Mouse (Mus musculus): ENCODE data around the gene Gm43517. TPM values are rescaled to one million over a fixed set of nuclear protein-coding genes. Genes with fewer than 3 reads are reported as not detected.
A peak's percentile ranks its signal among the peaks of the same experiment; 100 is the strongest.

Gene Gm43517
- total and polyA plus RNA-seq, 3 experiments = not detected

GRCm38 (mm10) chr12:49389666-49390065 is 4.7 kb downstream of the Gm43517 start:
- H3K36me3 ChIP-seq (ENCODE audit: control insufficient read depth, insufficient read depth, low read length) = no peaks in the 10 kb centered on the region
- H3K27ac ChIP-seq = no peak overlapping the region
- intact Hi-C loops (cut with DNase I) = no loop called here
- no peak for TF ChIP-seq CTCF (IDR thresholded peaks at IDR 0.05)
- TF ChIP-seq POLR2A (IDR thresholded peaks at IDR 0.05; ENCODE audit: insufficient read depth, low read depth, low read length) = no peak
- no peak for TF ChIP-seq EP300 (IDR thresholded peaks at IDR 0.05; ENCODE audit: insufficient read depth, low read depth, low read length)
- 7% methylated on average over 5 of the region's 5 CpGs for WGBS
- peaks cover 16% of the 10 kb centered on the region for H3K27me3 ChIP-seq (ENCODE audit: control insufficient read depth, insufficient read depth, low read length)
- H3K4me3 ChIP-seq = no peak overlapping the region
- DNase-seq = no peak
- H3K9ac ChIP-seq (ENCODE audit: low read depth, low read length) = no peak overlapping the region
- H3K4me1 ChIP-seq (ENCODE audit: control insufficient read depth, insufficient read depth, low read length) = no peaks in the 10 kb centered on the region
- no peaks in the 10 kb centered on the region for H3K79me2 ChIP-seq (replicated peaks; ENCODE audit: control insufficient read depth, insufficient read depth, low read length)

GRCm38 (mm10) chr12:49390257-49390656 is 5.3 kb downstream of the Gm43517 start:
- no peaks in the 10 kb centered on the region for H3K36me3 ChIP-seq (ENCODE audit: control insufficient read depth, insufficient read depth, low read length)
- intact Hi-C loops (cut with DNase I) = no loop called here

GRCm38 (mm10) chr12:49390926-49391304 is 5.9 kb downstream of the Gm43517 start:
- H3K79me2 ChIP-seq (replicated peaks; ENCODE audit: control insufficient read depth, insufficient read depth, low read length) = no peaks in the 10 kb centered on the region
- no peak overlapping the region for H3K4me3 ChIP-seq
- 3% methylated on average over 9 of the region's 9 CpGs for WGBS
- intact Hi-C loops (cut with DNase I) = no loop called here
- no peak overlapping the region for H3K9ac ChIP-seq (ENCODE audit: low read depth, low read length)
- no peak overlapping the region for H3K27ac ChIP-seq
- peaks cover 8% of the 10 kb centered on the region for H3K27me3 ChIP-seq (ENCODE audit: control insufficient read depth, insufficient read depth, low read length)
- TF ChIP-seq CTCF (IDR thresholded peaks at IDR 0.05) (no peak), POLR2A (IDR thresholded peaks at IDR 0.05; ENCODE audit: insufficient read depth, low read depth, low read length) (no peak), EP300 (IDR thresholded peaks at IDR 0.05; ENCODE audit: insufficient read depth, low read depth, low read length) (no peak)
- no peaks in the 10 kb centered on the region for H3K4me1 ChIP-seq (ENCODE audit: control insufficient read depth, insufficient read depth, low read length)
- no peaks in the 10 kb centered on the region for H3K36me3 ChIP-seq (ENCODE audit: control insufficient read depth, insufficient read depth, low read length)
- no peak for DNase-seq

More at GRCm38 (mm10) chr12:49390257-49390656, 5.3 kb downstream of the Gm43517 start:
- H3K4me3 ChIP-seq = no peak overlapping the region
- no peak for DNase-seq
- H3K27me3 ChIP-seq (ENCODE audit: control insufficient read depth, insufficient read depth, low read length) = peaks cover 13% of the 10 kb centered on the region
- H3K27ac ChIP-seq = no peak overlapping the region
- H3K9ac ChIP-seq (ENCODE audit: low read depth, low read length) = no peak overlapping the region
- TF ChIP-seq EP300 (IDR thresholded peaks at IDR 0.05; ENCODE audit: insufficient read depth, low read depth, low read length) (no peak), POLR2A (IDR thresholded peaks at IDR 0.05; ENCODE audit: insufficient read depth, low read depth, low read length) (no peak), CTCF (IDR thresholded peaks at IDR 0.05) (no peak)
- H3K79me2 ChIP-seq (replicated peaks; ENCODE audit: control insufficient read depth, insufficient read depth, low read length) = no peaks in the 10 kb centered on the region
- 9% methylated on average over 13 of the region's 13 CpGs for WGBS
- H3K4me1 ChIP-seq (ENCODE audit: control insufficient read depth, insufficient read depth, low read length) = no peaks in the 10 kb centered on the region

GRCm38 (mm10) chr12:49391305-49392040 is 6.5 kb downstream of the Gm43517 start:
- Histone ChIP-seq H3K4me1 (ENCODE audit: control insufficient read depth, insufficient read depth, low read length) (no peaks in the 10 kb centered on the region), H3K27me3 (ENCODE audit: control insufficient read depth, insufficient read depth, low read length) (peaks cover 8% of the 10 kb centered on the region), H3K27ac (no peak overlapping the region), H3K9ac (ENCODE audit: low read depth, low read length) (no peak overlapping the region), H3K36me3 (ENCODE audit: control insufficient read depth, insufficient read depth, low read length) (no peaks in the 10 kb centered on the region), H3K4me3 (no peak overlapping the region), H3K79me2 (replicated peaks; ENCODE audit: control insufficient read depth, insufficient read depth, low read length) (no peaks in the 10 kb centered on the region)
- TF ChIP-seq CTCF (IDR thresholded peaks at IDR 0.05) (peak; percentile 30), POLR2A (IDR thresholded peaks at IDR 0.05; ENCODE audit: insufficient read depth, low read depth, low read length) (no peak), EP300 (IDR thresholded peaks at IDR 0.05; ENCODE audit: insufficient read depth, low read depth, low read length) (no peak)
- peak in 1 of 2 experiments; percentile 14 for DNase-seq
- 1% methylated on average over 42 of the region's 42 CpGs for WGBS
- intact Hi-C loops (cut with DNase I) = no loop called here

GRCm38 (mm10) chr12:49392041-49392390 is 7.0 kb downstream of the Gm43517 start:
- no peak for DNase-seq
- Histone ChIP-seq H3K27ac (no peak overlapping the region), H3K79me2 (replicated peaks; ENCODE audit: control insufficient read depth, insufficient read depth, low read length) (no peaks in the 10 kb centered on the region), H3K4me1 (ENCODE audit: control insufficient read depth, insufficient read depth, low read length) (no peaks in the 10 kb centered on the region), H3K27me3 (ENCODE audit: control insufficient read depth, insufficient read depth, low read length) (peaks cover 8% of the 10 kb centered on the region), H3K4me3 (no peak overlapping the region), H3K36me3 (ENCODE audit: control insufficient read depth, insufficient read depth, low read length) (no peaks in the 10 kb centered on the region), H3K9ac (ENCODE audit: low read depth, low read length) (no peak overlapping the region)
- TF ChIP-seq POLR2A (IDR thresholded peaks at IDR 0.05; ENCODE audit: insufficient read depth, low read depth, low read length) (no peak), EP300 (IDR thresholded peaks at IDR 0.05; ENCODE audit: insufficient read depth, low read depth, low read length) (no peak), CTCF (IDR thresholded peaks at IDR 0.05) (no peak)
- intact Hi-C loops (cut with DNase I) = no loop called here
- 6% methylated on average over 10 of the region's 10 CpGs for WGBS

- no peak for DNase-seq
- H3K27ac ChIP-seq = no peak overlapping the region
- H3K4me1 ChIP-seq (ENCODE audit: control insufficient read depth, insufficient read depth, low read length) = no peaks in the 10 kb centered on the region
- H3K79me2 ChIP-seq (replicated peaks; ENCODE audit: control insufficient read depth, insufficient read depth, low read length) = no peaks in the 10 kb centered on the region
- no peak overlapping the region for H3K9ac ChIP-seq (ENCODE audit: low read depth, low read length)
- H3K36me3 ChIP-seq (ENCODE audit: control insufficient read depth, insufficient read depth, low read length) = no peaks in the 10 kb centered on the region
- peaks cover 8% of the 10 kb centered on the region for H3K27me3 ChIP-seq (ENCODE audit: control insufficient read depth, insufficient read depth, low read length)
- WGBS = 11% methylated on average over 5 of the region's 5 CpGs
- TF ChIP-seq POLR2A (IDR thresholded peaks at IDR 0.05; ENCODE audit: insufficient read depth, low read depth, low read length) (no peak), CTCF (IDR thresholded peaks at IDR 0.05) (no peak), EP300 (IDR thresholded peaks at IDR 0.05; ENCODE audit: insufficient read depth, low read depth, low read length) (no peak)
- intact Hi-C loops (cut with DNase I) = no loop called here
- H3K4me3 ChIP-seq = no peak overlapping the region
Measured at GRCm38 (mm10) chr12:49392876-49393275, 7.9 kb downstream of the Gm43517 start.
